Mouse (Mus musculus): Measurements from ENCODE around the gene Elp1. TPM values are rescaled to one million over a fixed set of nuclear protein-coding genes. Genes with fewer than 3 reads are reported as not detected.

Gene Elp1
- total RNA-seq, 2 experiments from 2014 or later: 21.7 to 31.1 TPM

DNA sequence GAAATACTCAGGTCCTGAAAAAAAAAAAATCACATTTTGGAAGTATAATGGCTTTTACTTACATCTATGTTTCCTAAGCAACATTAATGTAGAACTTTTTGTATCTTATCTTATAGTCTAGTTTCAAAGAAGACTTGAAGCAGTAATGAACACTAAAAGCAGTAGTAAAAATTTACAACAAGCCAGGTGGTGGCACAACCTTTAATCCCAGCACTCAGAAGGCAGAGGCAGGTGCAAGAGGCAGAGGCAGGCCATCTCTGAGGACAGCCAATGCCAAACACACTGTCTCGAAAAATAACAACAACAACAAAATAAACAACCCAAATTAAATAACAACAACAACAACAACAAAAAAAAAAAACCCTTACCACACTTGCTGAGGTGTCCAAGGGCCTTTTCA, 31.1 kb downstream of the Elp1 start:
- DNase-seq (ENCODE audit: low spot score in 2 of 2): no peak

DNA sequence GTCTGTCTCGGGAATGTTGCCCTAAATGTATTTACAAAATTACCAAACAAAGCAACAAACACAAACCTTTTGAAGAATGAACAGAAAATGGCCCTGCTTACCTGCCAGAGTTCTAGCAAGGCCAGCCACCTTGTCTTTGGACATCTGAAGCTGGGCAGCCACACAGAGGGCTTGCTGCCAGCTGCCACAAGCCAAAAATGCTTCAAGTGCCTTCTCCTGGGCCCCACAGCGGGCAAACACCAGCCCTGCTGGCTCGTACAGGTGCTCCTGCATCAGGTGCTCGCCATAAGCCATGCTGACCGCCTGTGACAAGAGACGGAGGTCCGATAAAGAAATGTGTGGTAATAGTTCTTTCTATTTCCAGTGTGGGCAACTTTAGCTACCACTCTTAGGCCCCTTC, 33.2 kb downstream of the Elp1 start:
- no peak for DNase-seq (ENCODE audit: low spot score in 2 of 2)

DNA sequence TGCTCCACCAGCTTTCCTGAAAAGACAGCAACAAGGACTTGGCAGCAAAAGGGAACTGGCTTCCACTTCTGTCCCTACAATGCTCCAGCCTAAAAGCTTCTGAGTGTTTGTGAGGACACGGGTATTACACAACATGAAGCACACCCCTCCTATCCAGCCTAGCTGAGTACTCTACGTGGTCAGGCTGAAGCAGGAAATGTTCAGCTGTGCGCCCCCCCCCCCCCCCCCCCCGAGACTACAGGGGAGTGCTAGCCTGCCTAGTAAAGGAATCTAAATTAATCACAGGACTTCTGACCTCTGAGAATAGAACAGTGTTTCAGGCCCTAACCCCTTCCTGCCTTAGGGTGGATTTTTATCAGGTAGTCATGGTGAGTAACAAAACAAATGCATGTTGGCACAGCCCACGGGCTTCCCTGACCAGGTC, 34.3 kb downstream of the Elp1 start:
- DNase-seq (ENCODE audit: low spot score in 2 of 2): no peak

DNA sequence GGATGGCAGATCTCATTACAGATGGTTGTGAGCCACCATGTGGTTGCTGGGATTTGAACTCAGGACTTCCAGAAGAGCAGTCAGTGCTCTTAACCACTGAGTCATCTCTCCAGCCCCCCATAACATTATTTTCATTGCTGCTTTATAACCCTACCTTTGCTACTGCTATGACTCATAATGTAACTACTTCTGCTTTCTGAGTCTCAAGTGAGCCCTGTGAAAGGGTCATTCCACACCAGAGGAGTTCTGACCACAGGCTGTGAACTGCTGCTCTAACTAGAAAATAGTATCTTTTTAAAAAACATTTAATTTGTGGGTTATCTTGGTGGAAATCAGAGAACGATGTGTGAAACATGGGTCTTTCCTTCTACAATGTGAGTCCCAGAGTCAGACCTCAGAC, 44.4 kb downstream of the Elp1 start:
- DNase-seq (ENCODE audit: low spot score in 2 of 2): no peak

DNA sequence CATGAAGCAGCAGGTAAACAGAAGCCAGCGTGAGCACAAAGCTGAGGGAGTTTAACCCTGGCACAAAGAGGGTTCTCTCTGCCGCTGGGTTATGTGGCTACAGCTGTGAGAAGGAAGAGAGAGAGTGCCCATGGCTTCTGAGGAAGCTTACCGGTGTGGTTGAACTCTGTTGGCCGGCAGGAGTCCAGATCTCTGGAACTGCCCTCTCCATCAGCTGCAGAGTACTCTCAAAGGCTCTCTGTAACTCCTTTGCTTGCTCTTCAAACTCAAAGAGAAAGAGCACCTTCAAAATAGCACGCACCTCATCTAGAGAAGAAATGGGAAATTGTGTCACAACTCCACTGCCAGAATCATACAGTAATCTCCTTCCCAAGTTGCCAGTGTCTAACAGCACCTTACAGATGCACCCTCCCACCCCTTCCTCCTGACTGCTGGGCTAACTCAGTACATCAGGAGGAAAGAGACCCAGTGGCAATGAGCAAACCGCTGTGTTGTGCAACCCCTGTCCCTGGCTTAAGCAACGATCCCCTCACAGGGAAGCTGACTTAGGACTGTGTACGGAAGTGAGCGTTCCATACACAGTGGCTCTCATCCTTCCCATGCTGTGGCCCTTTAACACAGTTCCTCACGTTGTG, 45.0 kb downstream of the Elp1 start:
- no peak for DNase-seq (ENCODE audit: low spot score in 2 of 2)

DNA sequence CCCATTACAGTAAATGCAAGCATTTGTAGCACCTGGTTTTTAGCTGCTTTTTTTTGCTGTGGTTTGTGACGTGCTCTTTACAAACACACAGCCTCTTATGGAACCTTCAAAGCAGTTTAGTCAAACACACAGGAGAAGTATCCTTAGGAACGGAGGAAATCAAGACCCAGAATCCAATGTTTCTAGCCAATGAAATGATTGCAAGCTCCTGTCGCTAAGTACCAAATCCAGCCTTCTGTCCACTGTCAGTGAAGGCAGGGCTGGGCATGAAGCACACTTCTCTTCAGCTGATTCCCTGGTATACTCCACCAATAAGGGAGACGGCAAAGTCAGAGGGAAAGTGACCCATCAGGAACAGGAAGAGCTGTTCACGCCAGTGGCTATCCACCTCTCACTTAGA, 46.1 kb downstream of the Elp1 start:
- DNase-seq (ENCODE audit: low spot score in 2 of 2): no peak

DNA sequence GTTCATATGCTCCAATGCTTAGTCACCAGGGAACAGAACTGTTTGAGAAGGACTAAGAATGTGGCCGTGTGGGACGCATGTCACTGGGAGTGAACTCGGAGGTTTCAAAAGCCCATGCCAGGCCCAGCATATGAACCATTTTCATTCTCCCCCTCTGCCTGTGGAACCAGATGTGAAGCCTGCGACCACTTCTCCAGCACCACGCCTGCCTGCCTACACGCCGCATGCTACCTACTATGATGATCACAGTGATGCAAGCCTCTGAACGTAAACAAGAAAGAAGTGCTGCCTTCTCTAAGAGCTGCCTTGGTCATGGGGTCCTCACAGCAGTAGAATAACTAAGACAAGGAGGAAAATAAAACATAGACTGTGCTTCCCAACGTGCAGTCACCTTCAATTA, 54.7 kb downstream of the Elp1 start:
- no peak for DNase-seq (ENCODE audit: low spot score in 2 of 2)

DNA sequence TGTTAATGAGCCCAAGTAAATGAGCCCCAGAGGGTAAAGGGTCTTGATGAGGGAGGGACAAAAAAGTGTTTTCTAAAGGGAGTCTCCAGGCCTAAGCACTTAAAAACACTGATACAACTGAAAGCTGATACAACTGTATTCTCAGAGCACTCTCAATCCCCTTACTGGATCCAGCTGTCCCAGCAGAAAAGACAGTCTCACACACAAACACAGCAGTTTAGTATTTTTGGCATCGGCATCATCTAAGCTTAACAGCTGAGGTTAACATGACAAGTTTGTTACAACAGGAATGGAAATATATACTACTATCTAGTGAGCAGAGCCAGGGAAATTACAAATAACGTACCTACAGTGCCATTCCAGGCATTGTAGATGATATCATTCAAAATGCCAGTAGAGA, 55.8 kb downstream of the Elp1 start:
- DNase-seq (ENCODE audit: low spot score in 2 of 2): no peak

DNA sequence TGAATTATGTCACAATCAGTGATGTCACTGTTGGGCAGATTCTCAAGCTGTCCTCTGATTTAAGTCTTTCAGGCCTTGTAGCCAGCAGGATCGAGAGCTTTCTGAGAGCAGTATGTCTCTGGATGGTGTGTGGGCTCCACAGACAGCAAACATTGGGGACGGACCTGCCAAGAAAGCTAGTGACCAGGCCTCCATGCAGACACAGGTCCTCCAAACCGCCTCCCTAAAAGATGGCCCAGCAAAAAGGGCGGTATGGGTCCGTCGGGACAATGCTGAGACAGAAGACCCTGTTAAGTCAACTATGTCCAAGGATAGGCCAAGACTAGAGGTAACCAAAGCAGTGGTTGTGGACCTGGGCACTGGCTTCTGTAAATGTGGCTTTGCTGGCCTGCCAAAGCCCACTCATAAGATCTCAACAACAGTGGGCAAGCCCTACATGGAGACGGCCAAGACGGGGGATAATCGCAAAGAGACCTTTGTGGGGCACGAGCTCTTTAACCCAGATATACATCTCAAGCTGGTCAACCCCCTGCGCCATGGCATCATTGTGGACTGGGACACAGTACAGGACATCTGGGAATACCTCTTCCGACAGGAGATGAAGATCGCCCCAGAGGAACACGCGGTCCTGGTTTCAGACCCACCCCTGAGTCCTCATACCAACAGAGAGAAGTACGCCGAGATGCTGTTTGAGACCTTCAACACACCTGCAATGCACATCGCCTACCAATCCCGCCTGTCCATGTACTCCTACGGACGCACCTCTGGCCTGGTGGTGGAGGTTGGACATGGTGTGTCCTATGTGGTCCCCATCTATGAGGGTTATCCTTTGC, 58.6 kb downstream of the Elp1 start, which contains the start of gene Actl7a:
TSS of gene Actl7a (plus strand) at position 51 of the 833 bp plus-strand sequence.
- no peak for DNase-seq (ENCODE audit: low spot score in 2 of 2)

DNA sequence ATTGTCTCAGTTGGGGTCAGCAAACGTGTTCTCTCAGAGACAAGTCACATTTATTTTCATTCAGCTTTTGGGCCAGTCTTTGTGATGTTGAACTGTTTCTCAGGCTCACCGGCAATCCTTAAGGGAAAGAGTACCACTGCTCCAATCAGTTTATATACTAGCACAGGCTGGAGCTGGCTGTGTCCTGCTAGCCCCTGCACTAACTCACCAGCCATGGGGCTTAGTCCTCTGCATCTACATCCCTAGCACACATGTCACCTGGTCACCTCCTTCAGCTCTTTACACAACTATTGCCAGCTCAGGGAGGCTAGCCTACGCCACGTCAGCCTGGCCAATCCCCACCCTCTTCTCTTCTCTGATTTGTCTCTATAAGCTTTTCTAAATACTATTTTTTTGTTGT, 59.4 kb downstream of the Elp1 start:
- no peak for DNase-seq (ENCODE audit: low spot score in 2 of 2)

DNA sequence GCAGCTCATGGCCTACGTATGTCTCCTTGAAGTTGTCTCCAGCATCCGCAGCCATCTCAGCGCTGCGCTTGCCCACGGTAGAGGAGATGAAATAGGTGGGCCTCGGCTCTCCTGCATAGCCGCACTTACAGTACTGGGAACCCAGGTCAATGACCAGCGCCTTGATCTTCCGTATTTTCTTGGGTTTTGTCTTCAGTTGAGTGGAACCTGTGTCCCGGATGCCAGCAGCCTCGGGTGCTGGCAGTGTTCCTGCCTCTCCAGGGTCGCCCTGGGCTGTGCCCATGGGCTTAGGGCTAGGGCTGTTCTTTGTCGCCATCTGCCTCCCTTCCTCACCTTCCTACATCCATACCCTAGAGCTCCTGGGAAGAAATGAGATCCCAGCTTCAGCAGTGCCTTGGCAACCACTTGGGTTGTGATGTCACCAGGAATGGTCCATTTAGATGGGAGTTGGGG, 61.1 kb downstream of the Elp1 start, which contains the start of gene Actl7b:
TSS of gene Actl7b (minus strand) at position 403 of the 453 bp plus-strand sequence.
- no peak for DNase-seq (ENCODE audit: low spot score in 2 of 2)

DNA sequence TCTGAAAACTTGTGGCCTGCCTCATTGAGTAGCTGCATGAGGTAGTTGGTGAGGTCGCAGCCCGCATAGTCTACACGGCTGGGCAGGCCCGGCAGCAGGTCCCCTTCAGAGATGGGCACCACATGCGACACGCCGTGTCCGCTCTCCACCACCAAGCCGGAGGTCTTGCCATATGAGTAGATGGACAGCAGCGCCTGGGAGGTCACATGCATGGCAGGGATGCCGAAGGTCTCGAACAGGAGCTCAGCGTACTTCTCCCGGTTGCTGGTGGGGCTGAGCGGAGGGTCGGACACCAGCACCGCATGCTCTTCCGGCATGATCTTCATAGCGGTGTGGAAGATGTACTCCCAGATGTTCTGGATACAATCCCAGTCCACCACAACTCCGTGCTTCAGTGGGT, 61.5 kb downstream of the Elp1 start:
- no peak for DNase-seq (ENCODE audit: low spot score in 2 of 2)

DNA sequence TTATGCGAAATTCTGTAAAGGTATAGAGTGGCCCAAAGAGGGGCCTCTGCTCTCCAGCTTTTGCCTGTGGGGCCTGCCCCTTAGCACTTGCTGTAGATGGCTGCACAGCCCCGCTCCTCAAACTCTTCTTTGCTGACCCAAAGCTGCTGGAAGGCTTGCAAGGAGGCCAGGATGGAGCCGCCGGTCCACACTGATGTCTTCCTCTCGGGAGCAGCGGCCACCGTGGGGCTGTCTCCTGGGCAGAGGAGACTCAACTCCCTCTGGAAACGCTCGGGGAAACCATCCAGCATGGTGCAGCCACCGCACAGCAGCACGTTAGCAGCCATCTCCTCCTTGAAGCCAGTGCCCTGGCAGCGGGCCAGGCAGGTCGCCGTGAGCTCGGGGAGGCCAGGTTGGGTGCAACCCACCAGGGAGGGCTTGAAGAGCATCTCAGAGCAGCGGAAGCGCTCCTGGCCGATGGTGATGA, 62.1 kb downstream of the Elp1 start, which contains the start of gene Gm26657:
TSS of gene Gm26657 (plus strand) at position 51 of the 466 bp plus-strand sequence.
- no peak for DNase-seq (ENCODE audit: low spot score in 2 of 2)

DNA sequence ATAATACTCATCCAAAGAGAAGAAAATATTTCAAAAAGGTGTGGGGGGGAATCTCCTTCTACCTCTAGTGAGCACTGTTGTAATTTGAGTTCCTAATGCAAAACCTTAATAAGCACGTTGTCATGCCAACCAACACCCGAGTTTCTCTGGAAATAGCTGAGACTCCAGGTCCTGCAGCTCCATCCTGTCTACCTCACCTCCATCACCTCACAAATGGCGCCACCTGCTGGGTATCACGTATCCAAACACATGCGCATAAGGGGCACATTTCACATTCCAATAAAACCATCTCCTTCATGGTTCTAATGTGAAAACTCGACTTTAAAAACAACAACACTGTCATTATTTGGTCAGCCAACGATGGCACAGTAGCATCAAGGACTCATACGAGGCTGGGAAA, 76.3 kb downstream of the Elp1 start:
- DNase-seq (ENCODE audit: low spot score in 2 of 2): no peak

DNA sequence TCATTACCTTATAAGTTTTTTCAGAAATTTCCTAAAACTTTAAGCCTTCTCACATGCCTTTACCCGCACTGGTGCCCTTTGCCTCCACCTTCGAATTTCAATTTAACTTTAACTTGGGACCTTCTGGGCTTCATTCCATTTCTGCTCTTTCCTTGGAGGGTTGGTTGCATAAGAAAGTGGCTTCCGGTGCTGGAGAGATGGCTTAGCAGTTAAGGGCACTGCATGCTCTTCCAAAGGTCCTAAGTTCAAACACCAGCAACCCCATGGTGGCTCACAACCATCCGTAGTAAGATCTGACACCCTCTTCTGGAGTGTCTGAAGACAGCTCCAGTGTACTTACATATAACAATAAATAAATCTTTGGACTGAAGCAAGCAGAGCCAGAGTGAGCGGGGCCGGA, 78.9 kb downstream of the Elp1 start:
- DNase-seq (ENCODE audit: low spot score in 2 of 2): no peak

DNA sequence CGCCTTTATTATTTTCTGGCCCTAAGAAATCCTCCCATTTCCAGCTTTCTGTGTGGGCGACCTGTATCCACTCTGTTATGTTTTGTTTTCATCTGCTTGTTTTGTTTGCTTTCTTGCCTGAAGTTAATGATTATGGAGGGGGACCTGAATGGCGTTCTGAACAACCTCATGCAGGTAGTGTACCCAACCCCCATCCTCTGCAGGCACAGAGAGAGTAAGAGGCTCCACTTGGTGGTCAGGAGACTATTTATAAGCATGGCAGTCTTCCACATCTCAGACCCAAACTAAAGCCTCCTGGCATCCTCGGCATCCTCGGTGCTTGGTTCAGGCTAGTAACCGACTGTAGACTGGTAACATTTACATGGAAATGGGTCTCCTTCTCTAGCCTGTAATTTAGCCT, 79.8 kb downstream of the Elp1 start:
- DNase-seq (ENCODE audit: low spot score in 2 of 2): no peak

DNA sequence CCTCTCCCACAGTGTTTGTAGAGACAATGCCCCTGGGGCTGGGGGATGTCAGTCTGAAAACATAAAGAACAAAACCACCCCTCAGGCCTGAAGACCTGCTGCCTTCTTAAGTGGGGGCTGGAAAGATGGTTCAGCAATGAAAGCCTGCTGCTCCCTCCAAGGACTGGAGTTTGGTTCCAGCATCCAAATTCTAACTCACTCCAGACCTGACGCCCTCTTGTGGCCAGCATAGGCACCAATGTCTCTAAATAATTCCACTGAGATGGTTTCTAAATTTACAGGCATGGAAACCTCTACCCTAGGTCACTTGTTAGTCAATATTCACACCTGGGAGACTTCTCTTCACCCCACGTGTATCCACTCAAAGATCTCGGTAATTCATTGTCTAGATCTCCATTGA, 80.7 kb downstream of the Elp1 start:
- DNase-seq (ENCODE audit: low spot score in 2 of 2): peak; percentile 27 to 37

DNA sequence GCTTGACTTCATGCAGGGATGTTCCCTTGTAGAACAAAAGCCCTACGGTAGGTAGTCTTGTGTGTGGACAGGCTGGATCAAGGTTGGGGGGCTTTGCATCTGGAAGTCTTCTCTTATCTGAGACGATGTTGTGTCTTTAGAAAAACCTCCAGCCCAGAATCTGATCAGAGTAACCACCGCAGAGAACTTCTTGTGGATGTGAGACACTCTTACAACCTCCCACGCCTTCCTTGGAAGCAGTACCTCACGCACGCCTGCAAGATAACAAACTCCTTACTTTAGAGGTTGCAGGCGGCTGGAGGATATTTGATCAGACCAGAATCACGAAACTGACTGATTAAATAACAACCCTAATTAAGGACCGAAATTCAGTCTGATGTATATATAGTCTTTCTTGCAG, 81.7 kb downstream of the Elp1 start:
- no peak for DNase-seq (ENCODE audit: low spot score in 2 of 2)

DNA sequence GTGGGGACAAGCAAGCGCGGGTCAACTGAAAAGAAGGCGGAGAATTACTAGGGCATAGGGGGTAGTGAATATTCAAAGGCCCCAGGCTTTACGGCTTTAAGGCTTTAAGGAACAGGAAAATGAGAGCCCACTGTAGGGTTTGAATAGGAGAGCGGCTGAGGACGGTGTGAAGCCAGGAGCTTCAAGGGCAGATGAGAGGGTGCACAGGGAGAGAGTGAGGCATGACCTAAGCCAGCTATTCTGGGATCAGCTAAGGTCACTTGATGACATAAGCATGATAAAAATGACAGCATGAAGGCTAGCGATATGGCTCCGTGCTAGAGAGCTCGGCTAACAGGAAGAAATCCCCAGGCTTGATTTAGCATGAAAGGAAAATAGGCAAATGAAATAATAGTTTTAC, 82.7 kb downstream of the Elp1 start:
- DNase-seq (ENCODE audit: low spot score in 2 of 2): no peak

DNA sequence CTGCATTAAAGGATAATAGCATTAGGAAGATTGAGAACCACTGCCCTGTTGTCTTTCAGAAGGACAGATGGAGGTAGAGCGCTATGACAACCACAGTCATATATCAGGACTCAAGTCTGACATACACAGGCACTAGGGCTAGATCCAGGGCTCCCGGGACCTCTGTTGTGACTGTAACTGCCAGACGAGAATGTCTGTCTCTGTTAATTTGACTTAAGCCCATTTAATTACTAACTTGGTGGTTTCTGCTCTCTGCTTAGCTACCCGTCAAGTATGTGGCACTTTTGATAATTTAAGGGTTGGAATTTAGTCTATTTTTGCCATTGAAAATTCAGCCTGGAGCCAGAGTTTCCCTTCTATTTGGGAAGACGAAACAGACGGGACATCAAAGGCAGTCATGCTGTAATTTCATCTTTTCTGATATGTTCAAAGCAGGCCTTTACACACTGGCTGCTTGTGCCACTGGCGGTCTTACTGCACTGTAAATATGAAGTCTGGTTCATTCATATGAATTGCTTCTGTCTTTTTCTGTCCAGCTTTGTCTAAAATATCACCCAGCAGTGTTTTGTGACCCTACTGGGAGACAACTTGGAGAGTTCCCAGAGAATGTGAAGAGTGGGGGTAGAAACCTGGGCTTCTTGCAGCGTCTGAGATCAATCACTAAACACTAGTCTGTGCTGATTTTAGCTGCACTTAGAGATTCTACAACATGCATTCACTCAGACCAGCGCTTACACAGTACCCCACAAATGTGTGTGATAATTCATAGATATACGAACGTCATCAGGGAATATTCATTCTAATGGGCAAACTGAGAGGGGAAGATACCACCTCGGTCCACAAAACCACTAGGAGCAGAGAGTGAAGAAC, 83.3 kb downstream of the Elp1 start:
- no peak for DNase-seq (ENCODE audit: low spot score in 2 of 2)

DNA sequence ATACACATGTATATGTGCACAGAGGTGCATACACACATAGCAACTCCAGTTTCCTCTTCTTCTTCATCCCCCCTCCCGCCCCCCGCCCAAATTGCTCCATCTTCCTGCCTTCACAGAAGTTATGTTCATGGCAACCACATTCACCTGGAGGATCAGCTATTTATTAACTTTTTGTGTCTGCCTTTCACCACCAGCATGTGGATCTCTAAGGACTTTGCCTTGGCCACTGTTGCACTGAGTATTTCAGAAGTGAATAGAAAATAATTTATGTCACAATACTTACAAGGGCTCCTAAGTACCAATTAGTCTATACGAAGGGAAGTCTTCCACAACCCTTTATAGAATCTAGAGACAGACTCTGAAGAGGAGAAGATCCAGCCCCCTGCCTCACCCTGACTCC, 84.2 kb downstream of the Elp1 start:
- DNase-seq (ENCODE audit: low spot score in 2 of 2): no peak

Measured in adrenal gland, adult 18-20 months (tissue).